Mouse (Mus musculus): ENCODE measurements around the gene Atp6v0a1. TPM values are rescaled to one million over a fixed set of nuclear protein-coding genes. Genes with fewer than 3 reads are reported as not detected.

The Atp6v0a1 gene
- 42.5 and 45.9 TPM in 2 replicates for polyA plus RNA-seq (2014; fragmentation: Nextera tagmentation; extraction: Ambion mirVana)

DNA sequence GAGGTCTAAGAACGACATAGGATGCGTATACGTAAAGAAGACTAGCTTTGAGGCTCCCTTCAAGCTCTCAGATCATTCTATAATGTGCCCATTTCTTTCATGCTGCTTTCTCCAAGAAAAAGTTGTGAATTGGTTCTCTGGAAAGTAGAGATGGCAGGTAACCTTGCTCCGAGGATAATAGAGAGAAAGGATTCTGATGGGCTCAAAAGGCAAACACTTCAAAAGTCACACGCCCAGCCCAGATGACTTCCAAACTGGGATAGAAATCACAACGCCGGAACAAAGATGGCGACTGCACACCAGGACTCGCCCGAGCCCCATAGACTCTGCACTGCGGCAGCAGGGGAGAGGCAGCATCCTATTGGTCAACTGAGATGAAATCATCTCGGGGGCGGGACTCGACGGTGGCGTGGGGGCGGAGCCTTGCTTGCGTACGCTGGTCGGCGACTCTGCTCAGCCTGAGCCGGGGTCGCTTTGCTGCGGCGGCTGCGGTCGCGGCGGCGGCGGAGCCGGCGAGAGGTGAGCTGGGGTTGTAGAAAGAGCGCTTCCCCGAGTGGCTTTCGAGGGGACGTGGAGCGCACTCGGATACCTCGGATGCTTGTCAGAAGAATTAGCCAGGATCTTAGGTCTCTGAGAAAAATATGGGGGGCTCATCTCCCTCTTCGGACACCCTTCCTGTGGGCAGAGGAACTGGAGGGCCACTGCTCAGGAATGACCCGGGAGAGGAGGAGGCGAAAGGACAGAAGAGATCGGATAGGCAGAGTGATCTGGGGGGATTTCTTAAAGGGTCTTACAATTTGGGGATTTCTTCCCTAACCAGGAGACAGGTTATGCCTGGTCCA is at the start of gene Atp6v0a1:
Atp6v0a1 (plus strand) TSS at position 407 of the 842 bp plus-strand sequence.
- Histone ChIP-seq H3K9ac (ENCODE audit: low read length) (peak within 1 kb of the TSS; percentile 85), H3K4me3 (ENCODE audit: low read depth, low read length) (peak within 1 kb of the TSS; percentile 72), H3K4me1 (ENCODE audit: control insufficient read depth, insufficient read depth, low read length) (peaks cover 14% of the 10 kb centered on the region), H3K9me3 (ENCODE audit: control insufficient read depth, low read length) (no peaks in the 10 kb centered on the region), H3K36me3 (ENCODE audit: control insufficient read depth, insufficient read depth, low read length) (no peaks in the 10 kb centered on the region), H3K4me2 (peak within 1 kb of the TSS; percentile 56), H3K27ac (ENCODE audit: low read depth, low read length) (peak within 1 kb of the TSS; percentile 65), H3K27me3 (ENCODE audit: control insufficient read depth, insufficient read depth, low read length) (no peaks in the 10 kb centered on the region)
- DNase-seq (ENCODE audit: low spot score, missing footprints): peak; percentile 99
- ATAC-seq (ENCODE audit: low FRiP score): peak; percentile 100
- under 1% methylated on average over 44 of the region's 44 CpGs for WGBS

DNA sequence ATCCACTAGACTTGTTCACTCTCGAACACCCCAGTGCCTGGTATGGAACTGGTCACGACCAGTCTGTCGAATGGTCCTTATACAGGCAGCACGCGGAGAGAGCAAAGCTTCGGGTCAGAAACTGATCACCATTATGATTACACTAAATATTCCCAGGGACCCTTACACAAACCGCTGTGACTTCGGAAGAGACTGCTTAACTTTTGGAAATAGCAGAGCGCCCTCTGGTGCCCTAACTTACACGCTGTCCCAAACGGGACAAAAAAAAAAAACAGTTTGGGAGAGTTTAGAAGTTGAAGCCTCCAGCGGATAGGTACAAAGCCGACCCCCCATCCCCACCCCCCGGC is 49.8 kb upstream of the Atp6v0a1 start:
- peaks cover 20% of the 10 kb centered on the region for H3K27me3 ChIP-seq (ENCODE audit: control insufficient read depth, insufficient read depth, low read length)
- no peak overlapping the region for H3K27ac ChIP-seq (ENCODE audit: low read depth, low read length)
- H3K4me2 ChIP-seq: peak overlapping the region; percentile 35
- WGBS: 4% methylated on average over 14 of the region's 14 CpGs
- H3K9me3 ChIP-seq (ENCODE audit: control insufficient read depth, low read length): no peaks in the 10 kb centered on the region
- H3K4me1 ChIP-seq (ENCODE audit: control insufficient read depth, insufficient read depth, low read length): peaks cover 3% of the 10 kb centered on the region; the same call in 1 of the 2 replicates
- DNase-seq (ENCODE audit: low spot score, missing footprints): peak; percentile 96
- no peak overlapping the region for H3K9ac ChIP-seq (ENCODE audit: low read length)
- peak overlapping the region; percentile 21; the same call in 1 of the 2 replicates for H3K4me3 ChIP-seq (ENCODE audit: low read depth, low read length)
- no peak for ATAC-seq (ENCODE audit: low FRiP score)
- H3K36me3 ChIP-seq (ENCODE audit: control insufficient read depth, insufficient read depth, low read length): no peaks in the 10 kb centered on the region

DNA sequence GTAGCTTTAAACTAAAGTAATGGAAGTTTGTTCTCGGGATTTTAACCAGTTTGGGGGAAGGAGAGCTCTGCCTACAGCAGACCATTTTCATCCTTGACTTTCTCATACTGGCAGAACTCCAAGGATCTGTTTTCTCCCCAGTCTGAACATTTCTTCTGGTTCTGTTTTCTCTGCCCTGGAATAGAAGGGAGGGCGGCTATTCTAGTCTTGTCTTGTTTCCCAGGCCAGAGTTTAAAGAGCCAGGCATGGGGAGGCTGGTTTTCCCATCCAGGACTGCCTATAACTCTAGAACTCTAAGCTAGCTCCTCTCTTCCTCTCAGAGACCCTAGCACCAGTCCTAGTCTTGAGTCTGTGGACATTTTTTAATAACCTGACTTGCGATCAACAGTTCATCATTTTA is 49.4 kb upstream of the Atp6v0a1 start:
- Histone ChIP-seq H3K27me3 (ENCODE audit: control insufficient read depth, insufficient read depth, low read length) (peaks cover 20% of the 10 kb centered on the region), H3K4me3 (ENCODE audit: low read depth, low read length) (no peak overlapping the region), H3K27ac (ENCODE audit: low read depth, low read length) (no peak overlapping the region), H3K4me2 (no peak overlapping the region), H3K9me3 (ENCODE audit: control insufficient read depth, low read length) (no peaks in the 10 kb centered on the region), H3K36me3 (ENCODE audit: control insufficient read depth, insufficient read depth, low read length) (no peaks in the 10 kb centered on the region), H3K4me1 (ENCODE audit: control insufficient read depth, insufficient read depth, low read length) (peaks cover 3% of the 10 kb centered on the region; the same call in 1 of the 2 replicates), H3K9ac (ENCODE audit: low read length) (no peak overlapping the region)
- ATAC-seq (ENCODE audit: low FRiP score): no peak
- WGBS: 31% methylated on average over 3 of the region's 3 CpGs
- DNase-seq (ENCODE audit: low spot score, missing footprints): no peak

DNA sequence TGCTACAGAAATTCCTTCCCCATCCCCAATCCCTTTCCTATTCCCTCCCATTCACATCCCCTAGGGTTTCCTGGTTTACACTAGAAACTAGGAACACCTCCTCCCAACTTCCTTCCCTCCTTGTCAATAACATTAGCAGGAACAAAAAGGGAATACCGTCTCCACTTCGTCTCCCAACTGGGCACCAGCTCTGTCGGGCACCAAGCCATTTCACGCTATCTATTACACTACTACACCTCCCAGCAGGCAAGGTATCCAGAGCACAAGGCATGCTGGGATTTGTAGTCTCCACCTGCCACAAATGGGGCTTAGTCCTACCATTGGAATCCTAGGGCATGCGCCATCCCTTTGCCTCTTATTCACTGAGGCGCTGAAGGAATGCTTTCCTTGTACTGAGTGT is 48.7 kb upstream of the Atp6v0a1 start:
- Histone ChIP-seq H3K9ac (ENCODE audit: low read length) (no peak overlapping the region), H3K4me3 (ENCODE audit: low read depth, low read length) (no peak overlapping the region), H3K9me3 (ENCODE audit: control insufficient read depth, low read length) (no peaks in the 10 kb centered on the region), H3K4me1 (ENCODE audit: control insufficient read depth, insufficient read depth, low read length) (peaks cover 3% of the 10 kb centered on the region; the same call in 1 of the 2 replicates), H3K4me2 (no peak overlapping the region), H3K27ac (ENCODE audit: low read depth, low read length) (no peak overlapping the region), H3K27me3 (ENCODE audit: control insufficient read depth, insufficient read depth, low read length) (peaks cover 20% of the 10 kb centered on the region), H3K36me3 (ENCODE audit: control insufficient read depth, insufficient read depth, low read length) (no peaks in the 10 kb centered on the region)
- ATAC-seq (ENCODE audit: low FRiP score): 0 out of 2 replicates have a peak, but pooled peaks have one; percentile 48
- WGBS: 8% methylated on average over 6 of the region's 6 CpGs
- peak; percentile 84 for DNase-seq (ENCODE audit: low spot score, missing footprints)

- 75% methylated on average over 9 of the region's 9 CpGs for WGBS
- Histone ChIP-seq H3K9me3 (ENCODE audit: control insufficient read depth, low read length) (no peaks in the 10 kb centered on the region), H3K36me3 (ENCODE audit: control insufficient read depth, insufficient read depth, low read length) (no peaks in the 10 kb centered on the region), H3K4me1 (ENCODE audit: control insufficient read depth, insufficient read depth, low read length) (peaks cover 3% of the 10 kb centered on the region; the same call in 1 of the 2 replicates), H3K4me2 (no peak overlapping the region), H3K27ac (ENCODE audit: low read depth, low read length) (no peak overlapping the region), H3K9ac (ENCODE audit: low read length) (no peak overlapping the region), H3K27me3 (ENCODE audit: control insufficient read depth, insufficient read depth, low read length) (peaks cover 22% of the 10 kb centered on the region), H3K4me3 (ENCODE audit: low read depth, low read length) (no peak overlapping the region)
- ATAC-seq (ENCODE audit: low FRiP score) (no peak), DNase-seq (ENCODE audit: low spot score, missing footprints) (peak; percentile 62)
Observed at GRCm38 (mm10) chr11:100962371-100962911, 46.8 kb upstream of the Atp6v0a1 start.

GRCm38 (mm10) chr11:100963647-100964046 is 45.6 kb upstream of the Atp6v0a1 start:
- Histone ChIP-seq H3K4me2 (no peak overlapping the region), H3K27me3 (ENCODE audit: control insufficient read depth, insufficient read depth, low read length) (peaks cover 17% of the 10 kb centered on the region), H3K9ac (ENCODE audit: low read length) (no peak overlapping the region), H3K4me3 (ENCODE audit: low read depth, low read length) (no peak overlapping the region), H3K36me3 (ENCODE audit: control insufficient read depth, insufficient read depth, low read length) (no peaks in the 10 kb centered on the region), H3K9me3 (ENCODE audit: control insufficient read depth, low read length) (no peaks in the 10 kb centered on the region), H3K27ac (ENCODE audit: low read depth, low read length) (no peak overlapping the region), H3K4me1 (ENCODE audit: control insufficient read depth, insufficient read depth, low read length) (peaks cover 3% of the 10 kb centered on the region; the same call in 1 of the 2 replicates)
- ATAC-seq (ENCODE audit: low FRiP score) (no peak), DNase-seq (ENCODE audit: low spot score, missing footprints) (peak; percentile 26)
- 79% methylated on average over 9 of the region's 9 CpGs for WGBS

- Histone ChIP-seq H3K36me3 (ENCODE audit: control insufficient read depth, insufficient read depth, low read length) (no peaks in the 10 kb centered on the region), H3K9ac (ENCODE audit: low read length) (no peak overlapping the region), H3K4me3 (ENCODE audit: low read depth, low read length) (no peak overlapping the region), H3K4me1 (ENCODE audit: control insufficient read depth, insufficient read depth, low read length) (peaks cover 1% of the 10 kb centered on the region; the same call in 1 of the 2 replicates), H3K4me2 (no peak overlapping the region), H3K9me3 (ENCODE audit: control insufficient read depth, low read length) (no peaks in the 10 kb centered on the region), H3K27ac (ENCODE audit: low read depth, low read length) (no peak overlapping the region), H3K27me3 (ENCODE audit: control insufficient read depth, insufficient read depth, low read length) (peaks cover 17% of the 10 kb centered on the region)
- DNase-seq (ENCODE audit: low spot score, missing footprints) (peak; percentile 2), ATAC-seq (ENCODE audit: low FRiP score) (no peak)
- WGBS: 85% methylated on average over 7 of the region's 7 CpGs
Observed at GRCm38 (mm10) chr11:100964180-100964579, 45.1 kb upstream of the Atp6v0a1 start.

DNA sequence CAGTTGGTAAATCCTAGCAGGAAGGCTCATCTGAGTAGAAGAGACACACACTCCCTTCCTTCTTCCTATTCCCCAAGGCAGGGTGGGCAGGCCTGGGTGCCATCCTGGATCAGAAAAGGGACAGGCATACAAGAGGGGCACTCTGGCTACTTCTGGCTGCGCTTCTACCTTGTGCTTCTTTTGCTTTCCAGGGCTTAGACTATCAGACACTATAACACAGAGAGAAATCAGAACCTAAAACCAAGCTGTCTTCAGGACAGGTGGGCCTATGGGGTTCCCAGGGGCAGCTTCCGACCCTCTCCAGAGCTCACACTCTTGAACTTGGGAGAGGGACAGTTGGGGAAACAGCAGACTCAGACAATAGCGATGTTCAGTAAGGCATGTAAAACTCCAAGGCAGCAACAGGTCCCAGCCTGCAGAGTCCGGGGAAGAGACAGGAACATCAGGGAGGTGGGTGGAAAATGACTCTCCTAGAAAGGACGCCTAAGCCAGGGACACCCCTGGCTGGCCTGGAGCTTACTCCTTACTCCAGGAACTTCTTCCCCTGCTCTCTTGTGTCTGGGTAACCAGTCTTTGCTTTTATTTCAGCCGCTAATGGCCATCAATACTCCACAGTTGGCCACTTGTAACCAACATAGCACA is 44.2 kb upstream of the Atp6v0a1 start:
- H3K9me3 ChIP-seq (ENCODE audit: control insufficient read depth, low read length): no peaks in the 10 kb centered on the region
- peaks cover 6% of the 10 kb centered on the region; the same call in 1 of the 2 replicates for H3K4me1 ChIP-seq (ENCODE audit: control insufficient read depth, insufficient read depth, low read length)
- WGBS: 88% methylated on average over 6 of the region's 6 CpGs
- H3K27me3 ChIP-seq (ENCODE audit: control insufficient read depth, insufficient read depth, low read length): peaks cover 23% of the 10 kb centered on the region
- no peak overlapping the region for H3K9ac ChIP-seq (ENCODE audit: low read length)
- ATAC-seq (ENCODE audit: low FRiP score): no peak
- peak; percentile 79 for DNase-seq (ENCODE audit: low spot score, missing footprints)
- H3K4me3 ChIP-seq (ENCODE audit: low read depth, low read length): no peak overlapping the region
- H3K4me2 ChIP-seq: no peak overlapping the region
- H3K36me3 ChIP-seq (ENCODE audit: control insufficient read depth, insufficient read depth, low read length): no peaks in the 10 kb centered on the region
- H3K27ac ChIP-seq (ENCODE audit: low read depth, low read length): no peak overlapping the region

- H3K9ac ChIP-seq (ENCODE audit: low read length): no peak overlapping the region
- DNase-seq (ENCODE audit: low spot score, missing footprints): peak; percentile 72
- no peaks in the 10 kb centered on the region for H3K9me3 ChIP-seq (ENCODE audit: control insufficient read depth, low read length)
- H3K4me3 ChIP-seq (ENCODE audit: low read depth, low read length): no peak overlapping the region
- WGBS: 82% methylated on average over 6 of the region's 6 CpGs
- ATAC-seq (ENCODE audit: low FRiP score): no peak
- peaks cover 9% of the 10 kb centered on the region; the same call in 1 of the 2 replicates for H3K4me1 ChIP-seq (ENCODE audit: control insufficient read depth, insufficient read depth, low read length)
- no peak overlapping the region for H3K27ac ChIP-seq (ENCODE audit: low read depth, low read length)
- H3K4me2 ChIP-seq: no peak overlapping the region
- peaks cover 30% of the 10 kb centered on the region for H3K27me3 ChIP-seq (ENCODE audit: control insufficient read depth, insufficient read depth, low read length)
- H3K36me3 ChIP-seq (ENCODE audit: control insufficient read depth, insufficient read depth, low read length): no peaks in the 10 kb centered on the region
Observed at GRCm38 (mm10) chr11:100965760-100966159, 43.5 kb upstream of the Atp6v0a1 start.

Data from midbrain, embryonic 11.5 days (tissue).